Mouse (Mus musculus) embryo, embryonic 10 days (tissue): ENCODE results near the gene Mok.
A peak's percentile ranks its signal among the peaks of the same experiment; 100 is the strongest.
"Not testable (repeated sequence)": the region's sequence is repeated elsewhere in the genome, so short reads cannot be mapped to it uniquely, and the experiment has no call there.

Source experiments
- DNase-seq: peaks from one replicate; pipeline ENCODE4 v3.0.0-alpha.2; 2015; ENCODE audit warnings: low spot score

Mok gene

DNA sequence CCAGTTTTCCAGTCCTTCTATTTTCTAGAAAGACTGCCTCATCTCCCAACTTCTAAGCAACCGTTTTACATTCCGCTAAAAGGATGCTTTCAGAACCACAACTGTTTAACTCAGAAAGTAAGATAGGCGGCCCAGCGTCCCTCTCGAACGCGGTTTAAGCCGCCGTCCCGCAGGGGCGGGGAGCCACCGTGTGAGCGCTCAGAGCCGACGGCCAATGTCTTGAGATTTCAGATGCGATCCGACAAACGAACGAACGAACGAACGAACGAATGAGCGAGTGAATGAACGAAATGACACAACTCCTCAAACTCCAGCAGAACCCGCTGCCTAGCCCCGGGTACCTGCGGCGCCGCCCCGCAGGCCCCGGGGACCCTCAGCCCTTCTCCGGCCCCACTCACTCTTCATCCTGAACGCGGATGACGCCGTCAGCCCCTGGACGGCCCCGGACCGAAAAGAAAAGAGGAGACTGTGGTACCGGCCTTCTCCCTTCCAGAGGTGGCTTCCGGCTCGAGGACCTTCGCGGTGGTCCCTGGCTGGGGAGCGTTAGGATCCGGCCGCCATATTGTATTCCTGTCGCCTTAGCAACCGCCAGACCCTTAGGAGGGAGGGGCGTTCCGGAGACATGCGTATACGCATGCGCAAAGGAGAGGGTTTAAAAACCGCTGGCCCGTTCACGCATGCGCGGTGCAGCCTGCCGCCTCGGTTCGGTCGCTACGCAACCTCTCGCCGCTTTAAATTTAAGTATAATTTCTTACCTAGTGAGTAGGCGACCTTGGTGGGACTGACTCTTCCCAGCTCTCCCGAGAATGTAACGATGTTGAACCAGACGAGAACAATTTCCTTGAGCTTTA lies at the start of gene Mok:
TSS of gene Mok (minus strand) at position 592 of the 851 bp plus-strand sequence.
- peak; percentile 99 for DNase-seq

DNA sequence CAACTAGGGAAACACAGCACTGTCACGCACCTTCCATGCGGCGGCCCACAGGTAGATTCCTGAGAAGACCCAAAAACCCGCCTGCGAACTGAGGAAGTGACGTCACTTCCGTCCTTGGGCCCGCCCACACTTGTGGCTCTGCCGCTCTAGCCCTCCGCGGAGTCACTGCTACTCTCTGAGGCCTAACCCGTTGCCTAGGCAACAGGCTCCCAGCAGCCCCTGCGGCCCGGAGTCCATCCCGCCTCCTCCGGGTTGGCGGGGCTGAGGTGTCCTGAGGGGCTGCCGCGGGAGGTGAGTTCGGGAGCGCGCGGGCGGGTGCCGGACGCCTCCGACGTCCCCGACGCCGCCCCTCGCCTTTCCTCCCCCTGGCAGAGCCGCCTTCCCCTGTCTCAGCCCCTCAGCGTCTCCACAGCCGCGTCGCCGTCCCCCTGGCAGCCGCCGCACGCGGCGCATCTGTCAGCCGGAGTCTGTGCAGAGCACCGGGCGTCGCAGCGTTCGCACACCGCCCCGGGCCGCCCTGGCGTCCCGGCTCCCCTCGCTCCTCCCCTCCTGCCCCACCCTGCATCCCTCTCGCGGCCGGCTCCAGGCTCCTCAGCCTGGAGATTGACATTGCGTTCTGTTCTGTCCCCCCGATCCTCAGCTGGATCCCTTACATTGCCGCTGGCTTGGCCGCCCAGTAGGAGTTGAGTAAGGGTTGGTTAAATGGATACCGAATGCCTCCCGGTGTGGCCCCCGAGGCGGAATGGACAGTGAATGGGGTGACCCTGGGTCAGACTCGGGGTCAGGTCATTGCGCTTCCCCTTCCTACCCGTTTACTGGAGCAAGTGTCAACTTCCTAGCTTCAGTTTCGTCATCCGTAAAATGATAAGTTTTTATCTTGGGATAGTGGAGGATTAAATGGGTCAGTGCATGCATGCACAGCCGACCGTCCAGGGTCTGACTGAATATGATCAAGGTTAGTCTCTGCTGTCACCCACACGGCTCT lies 48.6 kb upstream of the Mok start, which contains the start of the genes Cinp and Tecpr2:
TSS of gene Cinp (minus strand) at position 110 of the 985 bp plus-strand sequence.
TSS of gene Tecpr2 (plus strand) at position 229 of the 985 bp plus-strand sequence.
- DNase-seq = peak; percentile 99

DNA sequence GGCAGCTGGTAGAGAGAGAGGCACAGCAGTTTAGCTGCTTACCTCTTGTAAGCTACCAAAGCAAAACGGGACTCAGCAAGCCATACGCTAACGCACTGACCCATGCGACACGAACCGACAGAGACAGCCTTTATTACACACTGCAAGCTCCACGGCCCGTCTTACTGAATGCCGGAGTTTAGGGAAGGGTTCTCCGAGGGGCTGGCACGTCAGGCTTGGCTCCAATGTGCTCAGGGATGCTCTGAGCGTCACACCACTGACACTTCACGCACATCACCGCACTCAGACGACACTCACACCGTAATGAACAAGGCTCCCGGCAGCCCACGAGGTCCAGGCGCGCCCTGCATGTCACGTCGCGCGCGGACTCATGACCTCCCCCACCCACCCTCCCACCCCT lies 47.9 kb upstream of the Mok start:
- DNase-seq = peak; percentile 39

DNA sequence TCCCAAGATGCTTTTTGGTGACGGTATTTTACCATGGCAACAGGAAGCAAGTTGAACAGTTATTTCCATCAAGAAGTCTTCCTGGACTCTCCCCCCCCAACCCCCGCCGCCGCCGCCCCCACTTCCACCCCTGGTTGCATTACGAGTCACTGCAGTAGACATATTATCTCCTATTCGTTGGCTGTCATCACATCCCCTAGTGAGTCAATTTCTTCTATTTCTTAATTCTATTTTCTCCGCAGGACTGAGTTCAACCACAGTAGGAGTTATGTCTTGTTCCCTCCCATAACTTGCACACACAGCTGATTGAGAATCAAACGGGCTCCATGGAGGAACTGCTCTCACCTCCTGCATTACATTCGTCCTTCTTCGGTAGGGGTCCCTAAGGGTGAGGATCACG lies 47.4 kb upstream of the Mok start:
- no peak for DNase-seq

DNA sequence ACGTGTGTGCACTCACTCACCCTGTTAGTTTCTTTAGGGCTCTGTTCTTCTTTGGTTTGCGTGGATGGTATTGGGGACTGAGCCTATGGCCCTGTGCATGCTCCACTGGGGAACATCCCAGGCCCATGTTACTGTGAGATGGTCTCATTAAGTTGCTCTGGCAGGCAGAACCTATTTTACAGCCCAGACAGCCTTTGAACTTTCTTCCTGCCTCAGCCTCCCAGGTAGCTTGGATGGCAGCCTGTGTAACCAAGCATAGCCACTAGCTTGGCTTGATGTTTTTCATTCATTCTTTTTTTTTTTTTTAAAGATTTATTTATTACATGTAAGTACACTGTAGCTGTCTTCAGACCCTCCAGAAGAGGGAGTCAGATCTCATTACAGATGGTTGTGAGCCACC lies 44.5 kb upstream of the Mok start:
- no peak for DNase-seq

DNA sequence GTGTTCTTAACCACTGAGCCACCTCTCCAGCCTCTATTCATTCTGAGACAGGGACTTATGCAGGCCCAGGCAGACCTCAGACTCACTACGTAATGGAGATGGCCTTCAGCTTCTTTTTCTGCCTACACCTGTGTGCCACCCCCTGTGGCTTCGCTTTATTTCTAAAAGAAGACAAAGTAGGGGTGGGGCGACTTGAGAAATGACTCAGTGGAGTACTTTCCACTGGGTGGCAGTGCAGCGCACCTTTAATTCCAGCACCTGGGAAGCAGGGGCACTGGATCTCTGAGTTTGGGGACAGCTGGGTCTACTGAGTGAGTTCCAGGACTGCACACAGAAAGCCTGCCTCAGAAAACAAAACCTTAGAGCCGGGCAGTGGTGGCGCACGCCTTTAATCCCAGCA lies 41.6 kb upstream of the Mok start:
- peak; percentile 5 for DNase-seq

DNA sequence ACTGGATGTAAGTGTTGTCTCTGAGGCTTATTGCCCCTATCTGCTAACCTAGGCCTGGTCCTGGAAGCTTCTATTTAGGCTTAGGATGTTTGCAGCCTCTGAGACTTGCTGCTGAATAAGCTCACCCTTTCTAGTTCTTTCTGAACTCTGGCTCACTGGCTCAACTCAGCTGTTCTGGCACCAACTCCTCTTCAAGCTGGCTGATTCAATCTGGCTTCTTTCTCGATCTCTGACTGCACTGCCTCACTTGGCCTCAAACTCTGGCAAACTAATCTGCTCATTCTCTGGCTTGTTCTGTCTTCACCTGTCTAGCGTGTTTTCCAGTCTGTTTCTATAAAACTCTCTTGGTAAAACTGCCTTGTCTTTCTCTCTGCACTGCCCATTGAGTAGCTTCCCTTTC lies 34.6 kb upstream of the Mok start:
- no peak for DNase-seq

DNA sequence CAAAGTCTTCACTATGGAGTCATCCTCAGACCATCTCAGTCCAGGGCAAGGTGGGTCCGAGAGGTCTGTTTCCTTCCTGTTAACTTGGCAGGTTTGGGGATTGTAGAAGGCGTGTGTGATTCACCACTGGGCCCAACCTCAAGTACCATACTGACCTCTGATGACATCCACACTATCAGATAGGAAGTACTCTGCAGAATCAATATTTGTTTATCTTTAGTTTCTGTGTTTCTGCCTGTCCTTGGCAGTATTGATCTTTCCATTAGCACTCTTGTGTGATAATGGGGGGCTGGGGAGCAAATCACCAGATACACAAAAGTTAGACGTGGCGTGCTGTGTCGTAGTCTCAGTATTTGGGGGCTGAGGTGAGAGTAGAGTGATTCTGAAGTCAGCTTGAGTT lies 30.5 kb upstream of the Mok start:
- DNase-seq = no peak

DNA sequence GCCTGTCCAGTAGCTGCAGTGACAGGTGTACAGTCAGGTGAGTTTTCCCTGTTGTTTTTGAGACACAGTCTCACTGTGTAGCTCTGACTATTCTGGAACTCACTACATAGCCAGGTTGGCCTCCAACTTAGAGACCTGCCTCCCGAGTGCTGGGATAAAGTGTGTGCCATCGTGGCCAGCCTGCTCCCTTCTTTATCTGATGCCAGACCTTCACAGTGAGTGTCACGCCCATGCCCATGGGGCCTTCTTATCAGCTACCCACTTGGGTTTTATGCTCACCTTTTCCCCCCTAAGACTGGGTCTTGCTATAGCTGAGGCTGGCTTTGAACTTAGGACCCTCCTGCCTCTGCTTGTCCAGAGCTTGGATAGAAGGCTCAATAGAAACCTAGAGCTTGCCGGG lies 29.4 kb upstream of the Mok start:
- no peak for DNase-seq

DNA sequence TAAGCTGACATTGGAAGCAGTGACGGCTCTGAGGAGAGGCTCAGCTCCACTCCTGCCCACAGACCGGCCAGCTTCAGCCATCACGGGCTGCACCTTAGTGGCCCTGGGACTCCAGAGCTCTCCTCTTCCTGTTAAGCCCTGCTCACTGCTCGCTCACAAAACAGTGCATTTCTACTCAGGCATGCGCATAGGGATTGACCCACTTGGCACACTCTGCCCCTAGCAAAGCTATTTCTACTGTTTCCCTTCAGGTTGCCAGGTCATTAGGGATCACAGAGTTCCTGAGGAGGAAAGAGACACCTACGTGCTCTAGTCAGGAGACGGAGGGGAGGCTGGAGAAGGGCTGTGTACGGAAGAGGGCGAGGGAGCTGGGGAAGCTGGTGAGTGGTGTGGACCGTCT lies 25.2 kb upstream of the Mok start:
- no peak for DNase-seq

DNA sequence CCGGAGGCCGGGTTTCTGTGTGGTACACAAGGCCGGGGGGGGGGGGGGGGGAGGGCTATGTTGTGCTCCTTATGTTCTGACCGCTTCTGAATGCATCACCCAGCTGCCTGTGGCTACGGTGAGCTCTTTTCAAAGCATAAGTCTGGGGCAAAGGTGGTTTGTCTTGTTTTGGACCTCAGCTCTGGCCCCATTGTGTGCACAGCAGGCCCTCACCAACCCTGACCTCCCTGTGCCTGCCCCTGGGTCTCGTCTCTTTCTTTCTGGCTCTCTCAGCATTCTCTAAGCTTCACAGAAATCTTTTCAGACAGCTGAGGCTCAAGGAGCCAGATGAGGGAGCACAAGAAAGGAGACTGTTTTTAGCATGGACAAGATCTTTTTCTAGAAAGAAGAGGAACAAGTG lies 24.8 kb upstream of the Mok start:
- no peak for DNase-seq

DNA sequence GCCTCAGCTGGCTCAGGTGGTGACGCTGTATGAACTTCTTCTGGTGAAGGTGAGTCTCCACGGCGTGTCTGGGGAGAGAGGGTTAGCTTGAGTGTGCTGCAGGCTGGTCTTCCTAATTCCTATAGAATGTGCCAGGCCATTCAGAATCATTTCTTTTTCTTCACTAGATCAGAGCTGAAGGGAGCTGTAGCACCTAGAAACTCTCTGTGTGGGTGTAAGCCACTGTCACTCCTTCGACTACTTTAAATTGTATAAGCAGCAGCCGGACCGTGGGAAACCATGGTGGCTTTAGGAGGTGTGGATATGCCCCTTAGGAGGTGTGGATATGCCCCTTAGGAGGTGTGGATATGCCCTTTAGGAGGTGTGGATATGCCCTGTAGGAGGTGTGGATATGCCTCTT lies 23.3 kb upstream of the Mok start:
- DNase-seq = no peak

DNA sequence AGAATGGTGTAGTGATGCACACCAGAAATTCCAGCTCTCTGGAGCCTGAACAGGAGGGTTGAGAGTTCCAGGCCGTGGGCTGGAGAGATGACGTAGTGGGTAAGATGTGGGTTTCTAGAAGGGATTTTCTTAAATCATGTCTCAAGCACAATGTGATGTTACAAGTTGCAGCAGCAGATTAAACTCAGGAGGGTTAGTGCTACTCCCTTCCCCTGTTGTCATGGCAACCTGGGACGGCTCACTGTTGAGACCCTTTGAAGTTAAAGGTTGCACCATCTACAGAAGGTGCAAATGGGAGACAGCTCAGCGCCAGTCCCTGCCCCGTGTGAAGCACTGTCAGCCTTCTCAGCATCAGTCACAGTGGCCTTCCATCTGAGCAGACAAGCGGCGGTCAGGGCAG lies 20.5 kb upstream of the Mok start:
- peak; percentile 44 for DNase-seq

DNA sequence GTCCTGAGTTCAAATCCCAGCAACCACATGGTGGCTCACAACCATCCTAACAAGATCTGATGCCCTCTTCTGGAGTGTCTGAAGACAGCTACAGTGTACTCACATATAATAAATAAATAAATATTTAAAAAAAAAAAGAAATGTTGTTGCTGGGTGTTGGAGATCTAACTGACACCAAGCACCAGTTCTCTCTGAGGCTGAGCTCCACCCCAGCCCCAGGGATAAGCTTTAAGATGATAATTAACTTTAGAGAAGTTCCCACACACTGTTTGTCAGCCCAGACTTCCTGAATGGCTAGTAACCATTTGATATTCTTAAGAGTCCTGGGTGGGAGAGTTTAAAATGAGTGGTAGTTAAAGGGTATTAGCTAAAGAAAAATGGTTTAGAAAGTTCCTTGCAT lies 19.6 kb upstream of the Mok start:
- DNase-seq = no peak

DNA sequence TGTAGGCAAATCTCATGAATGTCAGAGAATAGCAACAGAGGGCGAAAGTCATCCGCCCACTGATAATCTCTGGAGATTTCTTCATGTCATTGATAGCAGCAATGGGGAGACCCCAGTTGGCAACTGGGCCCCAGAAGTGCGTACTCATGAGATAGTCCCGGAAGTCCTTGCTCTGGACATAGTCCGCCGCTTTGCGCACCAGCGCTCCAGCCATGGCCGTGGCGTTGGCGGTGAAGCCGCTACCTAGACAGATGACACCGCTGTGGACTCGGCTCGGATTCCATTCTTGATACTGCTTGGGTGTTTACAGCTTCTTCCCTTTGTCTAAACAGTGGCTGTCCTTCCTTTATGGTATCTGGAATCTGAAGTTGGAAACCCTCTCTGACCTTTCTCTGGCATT lies 17.9 kb upstream of the Mok start:
- DNase-seq = not testable (repeated sequence)

DNA sequence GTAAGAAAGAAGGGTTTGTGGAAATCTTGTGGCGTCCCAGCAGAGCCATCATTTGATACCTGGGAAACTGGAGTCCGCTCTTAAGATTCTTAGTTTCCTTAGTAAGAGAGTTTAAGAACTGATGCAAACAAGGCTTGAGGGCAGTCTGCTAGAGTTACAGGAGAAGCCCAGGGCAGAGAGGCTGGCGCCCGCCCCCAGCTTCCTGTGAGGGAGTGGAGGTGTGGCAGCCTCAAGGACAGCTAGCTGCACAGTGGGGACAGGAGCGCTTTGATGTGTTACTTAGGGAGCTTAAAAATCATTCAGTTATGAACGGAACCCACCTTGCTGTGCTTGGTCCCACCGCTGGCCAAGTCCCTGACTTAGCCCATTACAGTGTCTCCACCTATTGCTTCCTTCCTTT lies 16.5 kb upstream of the Mok start:
- DNase-seq = no peak

DNA sequence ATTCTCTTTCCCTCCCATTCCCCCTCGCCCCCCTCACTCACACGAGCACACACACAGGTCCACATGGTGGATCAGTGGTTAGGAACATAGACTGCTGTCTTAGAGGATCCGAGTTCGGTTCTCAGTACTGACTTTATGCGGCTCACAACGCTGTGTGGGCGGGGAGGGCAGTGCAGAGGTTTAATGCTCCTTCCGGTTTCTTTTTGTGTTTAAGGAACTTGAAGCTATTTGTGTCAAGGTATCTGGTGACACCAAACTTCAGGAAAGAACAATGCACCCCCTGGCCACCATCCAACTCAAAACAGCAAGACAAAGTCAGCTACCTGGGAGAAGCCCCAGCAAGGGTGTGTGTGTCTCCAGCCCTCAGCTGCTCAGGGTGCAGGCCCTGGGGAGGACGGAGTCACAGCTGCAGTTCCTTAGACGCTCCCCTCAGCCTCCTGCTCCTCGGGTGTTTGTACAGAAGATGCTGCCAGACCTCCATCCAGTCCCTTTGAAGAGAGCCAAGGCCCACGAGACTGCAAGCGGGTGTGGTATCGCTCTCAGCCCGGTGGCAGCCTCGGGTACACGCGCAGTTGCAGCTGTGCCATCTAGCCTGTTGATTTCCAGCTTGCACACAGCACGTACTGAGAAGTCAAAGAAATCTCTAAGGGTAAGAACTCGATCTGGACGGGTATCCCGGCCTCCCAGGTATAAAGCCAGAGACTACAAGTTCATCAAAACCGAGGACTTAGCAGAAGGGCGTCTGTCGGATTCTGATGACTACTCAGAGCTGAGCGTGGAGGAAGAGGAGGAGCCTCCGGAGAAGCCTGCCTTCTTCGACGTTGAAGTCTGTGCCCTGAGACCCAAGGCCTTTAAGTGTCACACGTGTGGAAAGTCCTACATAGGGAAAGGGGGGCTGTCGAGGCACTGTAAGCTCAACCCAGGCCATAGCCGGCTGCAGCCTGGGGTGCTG lies 14.3 kb upstream of the Mok start:
- no peak for DNase-seq

DNA sequence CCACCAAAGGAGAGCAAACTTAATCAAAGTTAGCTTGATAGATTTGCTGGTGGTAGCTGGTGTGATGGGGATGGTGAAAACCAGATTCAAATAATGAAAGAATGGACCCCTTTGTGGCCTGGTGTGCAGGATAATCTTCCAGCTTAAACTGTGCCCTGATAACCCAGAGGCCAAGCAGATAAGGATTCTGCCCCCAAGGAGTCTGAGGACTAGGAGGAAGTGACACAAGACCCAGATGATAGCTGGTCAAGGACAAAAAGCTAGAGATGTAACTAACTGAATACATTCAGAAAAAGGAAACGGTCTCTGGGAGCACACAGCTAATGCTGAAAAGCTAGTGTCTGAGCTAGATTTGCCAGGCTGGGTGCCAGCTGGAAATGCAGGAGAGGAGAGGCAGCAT lies 11.2 kb upstream of the Mok start:
- no peak for DNase-seq

DNA sequence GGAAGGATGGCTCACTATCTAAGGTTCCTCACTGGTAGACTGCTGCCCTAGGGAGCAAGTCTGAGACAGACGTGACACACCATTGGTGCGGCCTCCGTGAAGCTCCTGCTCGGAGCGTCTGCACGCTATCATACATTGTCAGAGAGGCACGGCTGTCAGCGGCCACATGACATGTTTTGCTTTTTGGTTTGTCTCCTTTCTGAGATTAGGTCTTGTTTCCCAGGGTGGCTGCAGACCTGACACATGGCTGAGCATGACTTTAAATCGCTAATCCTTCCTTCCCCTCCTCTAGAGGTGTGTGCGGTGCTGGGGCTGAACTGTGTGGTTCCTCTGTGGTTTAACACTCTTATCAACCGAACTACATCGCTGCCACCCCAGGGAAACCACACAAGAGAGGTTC lies 10.7 kb upstream of the Mok start:
- DNase-seq = no peak

DNA sequence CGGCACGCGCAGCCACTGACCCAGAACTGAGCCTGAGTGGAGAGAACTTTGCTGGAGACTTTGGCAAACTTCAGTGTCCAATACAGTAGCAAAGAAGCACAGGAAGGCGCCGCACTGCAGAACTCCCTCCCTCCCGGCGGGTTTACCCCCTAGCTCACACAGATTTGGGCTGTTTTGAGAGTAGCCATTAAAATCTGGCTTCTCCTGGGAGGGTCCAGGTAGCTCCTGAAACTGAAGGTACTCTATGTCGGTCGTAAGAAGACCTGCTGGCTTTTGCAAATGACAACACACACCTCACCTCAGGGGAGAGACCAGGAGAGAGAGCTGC lies 10.2 kb upstream of the Mok start:
- DNase-seq = no peak

DNA sequence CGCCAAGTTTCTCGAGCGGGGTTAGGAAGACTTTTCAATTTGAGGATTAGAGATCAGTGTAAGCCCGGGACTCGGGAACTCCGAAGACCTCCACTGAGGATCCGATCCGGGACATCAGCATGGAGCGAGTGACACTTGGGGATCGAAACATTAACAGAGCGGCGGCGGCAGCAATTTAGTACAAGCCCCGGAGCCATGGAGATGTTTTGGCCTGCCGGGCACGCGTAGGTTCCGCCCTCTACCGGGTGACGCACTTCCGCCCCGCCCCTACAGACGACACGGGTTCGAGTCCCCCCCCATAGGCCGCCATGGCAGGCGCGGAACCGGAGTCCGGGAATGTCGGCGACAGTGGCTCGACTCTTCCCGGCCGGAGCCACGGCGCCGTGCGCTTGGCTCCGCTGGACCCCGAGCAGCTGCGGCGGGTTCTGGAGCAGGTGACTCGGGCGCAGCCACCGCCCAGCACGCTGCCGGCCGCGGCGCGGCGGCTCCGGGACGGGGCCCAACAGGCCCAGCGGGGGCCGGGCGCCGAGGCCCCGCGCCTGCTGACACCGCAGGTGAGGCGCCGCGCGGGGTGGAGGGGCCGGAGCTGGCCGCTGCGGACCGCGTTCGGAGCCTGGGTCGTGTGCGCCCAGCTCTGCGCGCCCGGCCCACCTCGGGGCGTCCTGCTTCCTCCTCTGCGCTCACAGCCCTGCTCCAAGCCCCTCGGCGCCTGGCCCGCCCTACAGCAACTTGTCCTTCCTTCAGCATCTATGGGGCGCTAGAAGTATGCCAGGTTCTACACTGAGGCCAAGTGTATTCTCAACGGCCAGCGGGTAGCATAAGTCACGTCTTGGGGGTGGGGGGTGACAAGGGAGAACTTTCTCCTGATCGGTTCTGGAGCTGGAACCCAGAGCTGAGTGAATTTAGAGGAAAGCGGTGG lies 9.5 kb upstream of the Mok start, which contains the start of gene Zfp839:
TSS of gene Zfp839 (plus strand) at position 244 of the 919 bp plus-strand sequence.
- DNase-seq = peak; percentile 88
